Mouse (Mus musculus): ENCODE data around the gene Rfx4. TPM values are rescaled to one million over a fixed set of nuclear protein-coding genes. Genes with fewer than 3 reads are reported as not detected.

Gene Rfx4
- polyA plus RNA-seq, 1 experiment = not detected

DNA sequence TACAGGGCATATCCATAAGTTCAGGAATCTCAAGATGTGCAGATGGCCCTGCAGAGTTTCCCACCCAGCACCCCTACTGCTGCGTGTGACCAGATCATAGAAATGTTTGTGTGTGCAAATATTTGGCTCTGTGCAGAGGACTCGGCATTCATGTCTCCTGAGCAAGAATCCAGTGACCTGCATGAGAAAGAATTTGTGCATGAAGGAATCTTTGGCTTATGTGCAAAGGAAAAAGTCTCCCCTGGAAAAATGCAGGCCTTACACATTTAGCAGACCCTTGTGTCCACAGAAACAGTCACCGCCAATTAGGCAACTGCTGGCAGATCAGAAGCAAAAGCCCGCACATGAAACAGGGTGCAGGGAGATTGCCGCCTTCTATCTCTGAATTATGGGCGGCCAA, 22.4 kb upstream of the Rfx4 start:
- H3K4me1 ChIP-seq (ENCODE audit: control insufficient read depth, insufficient read depth, low read length) = no peaks in the 10 kb centered on the region
- H3K4me3 ChIP-seq (replicated peaks; ENCODE audit: control insufficient read depth, low read depth, low read length) = no peak overlapping the region
- no peak overlapping the region for H3K27ac ChIP-seq (ENCODE audit: control insufficient read depth, insufficient read depth, low read depth, low read length, poor library complexity)
- WGBS = 84% methylated on average over 6 of the region's 6 CpGs
- no peak for TF ChIP-seq POLR2A (IDR thresholded peaks at IDR 0.05; ENCODE audit: borderline replicate concordance, control insufficient read depth, low read depth, low read length)
- TF ChIP-seq CTCF (IDR thresholded peaks at IDR 0.05; ENCODE audit: control insufficient read depth, insufficient read depth, low read length) = no peak

DNA sequence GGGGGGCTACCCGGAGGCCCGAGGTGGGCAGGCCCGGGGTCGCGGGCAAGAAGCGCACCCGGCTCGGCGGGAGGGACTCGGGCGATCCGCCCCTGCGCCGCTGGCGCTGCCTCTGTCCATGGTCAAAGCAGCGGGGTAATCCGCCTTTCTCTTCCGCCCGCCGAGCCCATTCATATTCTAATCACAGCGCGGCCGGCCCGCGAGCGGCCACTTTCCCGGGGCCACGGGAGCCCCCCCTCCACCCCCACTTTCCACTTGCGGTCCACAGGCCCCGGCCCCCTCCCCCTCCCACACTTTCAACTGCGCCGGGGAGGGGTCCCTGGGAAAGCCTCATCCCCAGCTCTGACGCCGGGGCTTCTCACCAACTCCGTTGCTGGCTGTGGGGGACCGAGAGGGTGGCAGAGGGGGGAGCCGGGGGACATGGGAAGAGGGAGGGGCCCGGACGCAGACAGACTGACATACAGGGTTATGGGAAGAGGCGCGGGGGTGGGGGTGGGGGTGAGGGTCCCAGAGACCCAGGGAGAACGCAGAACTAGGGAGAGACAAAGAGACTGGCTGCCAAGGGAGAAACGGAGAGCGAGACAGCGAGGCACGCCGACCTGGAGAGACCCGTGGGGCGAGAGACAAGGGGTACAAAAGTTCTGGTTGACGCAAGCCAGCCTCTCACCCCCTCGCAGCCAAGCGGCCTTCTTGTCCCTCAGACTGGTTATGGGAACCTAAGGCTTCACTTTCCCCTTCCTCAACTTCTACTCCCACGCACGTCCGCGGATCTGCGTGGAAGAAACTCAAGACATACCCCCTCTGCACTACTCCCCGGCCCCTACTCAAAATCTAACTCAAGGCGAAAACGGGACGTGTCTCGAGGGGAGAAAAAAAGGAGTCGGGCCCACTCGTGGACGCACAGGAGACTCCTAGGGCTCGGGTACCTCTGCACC, 744 bp upstream of the Rfx4 start:
- TF ChIP-seq POLR2A (IDR thresholded peaks at IDR 0.05; ENCODE audit: borderline replicate concordance, control insufficient read depth, low read depth, low read length) = no peak
- TF ChIP-seq CTCF (IDR thresholded peaks at IDR 0.05; ENCODE audit: control insufficient read depth, insufficient read depth, low read length) = no peak
- 4% methylated on average over 66 of the region's 66 CpGs for WGBS
- Histone ChIP-seq H3K4me3 (replicated peaks; ENCODE audit: control insufficient read depth, low read depth, low read length) (no peak overlapping the region), H3K27ac (ENCODE audit: control insufficient read depth, insufficient read depth, low read depth, low read length, poor library complexity) (no peak overlapping the region), H3K4me1 (ENCODE audit: control insufficient read depth, insufficient read depth, low read length) (no peaks in the 10 kb centered on the region; the same call in 1 of the 2 replicates)

DNA sequence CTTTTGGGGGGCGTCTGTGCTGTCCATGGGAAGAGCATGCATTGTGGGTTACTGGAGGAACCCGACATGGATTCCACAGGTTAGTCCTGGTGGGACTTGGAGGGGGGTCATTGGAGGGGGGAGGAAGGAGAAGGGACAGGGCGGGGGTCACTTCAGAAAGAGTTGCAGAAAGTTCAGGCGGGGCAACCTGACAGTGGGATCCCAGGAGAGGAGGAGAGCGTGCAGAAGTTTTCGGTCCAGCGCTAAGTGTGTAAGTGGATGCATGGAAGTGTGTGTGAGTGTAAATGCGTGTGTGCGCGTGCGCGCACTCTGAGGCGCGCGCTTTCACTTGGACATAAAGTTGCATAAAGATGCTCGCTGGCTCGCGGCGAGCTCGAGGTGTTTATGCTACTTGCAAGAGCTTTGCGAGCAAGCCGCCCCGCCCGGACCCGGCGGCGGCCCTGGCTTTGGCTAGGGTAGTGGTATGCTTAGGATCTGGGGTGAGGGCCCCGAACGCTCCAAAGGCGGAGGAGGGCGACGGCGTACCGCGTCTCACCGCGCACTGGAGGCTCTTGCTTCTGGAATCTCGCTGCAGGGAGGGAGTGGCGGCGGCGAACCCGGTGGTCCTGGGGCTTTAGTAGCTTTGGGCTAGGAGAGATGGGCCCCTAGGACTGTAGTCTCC, 703 bp downstream of the Rfx4 start:
- TF ChIP-seq POLR2A (IDR thresholded peaks at IDR 0.05; ENCODE audit: borderline replicate concordance, control insufficient read depth, low read depth, low read length) = no peak
- TF ChIP-seq CTCF (IDR thresholded peaks at IDR 0.05; ENCODE audit: control insufficient read depth, insufficient read depth, low read length) = no peak
- Histone ChIP-seq H3K4me3 (replicated peaks; ENCODE audit: control insufficient read depth, low read depth, low read length) (no peak overlapping the region), H3K27ac (ENCODE audit: control insufficient read depth, insufficient read depth, low read depth, low read length, poor library complexity) (no peak overlapping the region), H3K4me1 (ENCODE audit: control insufficient read depth, insufficient read depth, low read length) (no peaks in the 10 kb centered on the region; the same call in 1 of the 2 replicates)
- WGBS = 2% methylated on average over 42 of the region's 42 CpGs

DNA sequence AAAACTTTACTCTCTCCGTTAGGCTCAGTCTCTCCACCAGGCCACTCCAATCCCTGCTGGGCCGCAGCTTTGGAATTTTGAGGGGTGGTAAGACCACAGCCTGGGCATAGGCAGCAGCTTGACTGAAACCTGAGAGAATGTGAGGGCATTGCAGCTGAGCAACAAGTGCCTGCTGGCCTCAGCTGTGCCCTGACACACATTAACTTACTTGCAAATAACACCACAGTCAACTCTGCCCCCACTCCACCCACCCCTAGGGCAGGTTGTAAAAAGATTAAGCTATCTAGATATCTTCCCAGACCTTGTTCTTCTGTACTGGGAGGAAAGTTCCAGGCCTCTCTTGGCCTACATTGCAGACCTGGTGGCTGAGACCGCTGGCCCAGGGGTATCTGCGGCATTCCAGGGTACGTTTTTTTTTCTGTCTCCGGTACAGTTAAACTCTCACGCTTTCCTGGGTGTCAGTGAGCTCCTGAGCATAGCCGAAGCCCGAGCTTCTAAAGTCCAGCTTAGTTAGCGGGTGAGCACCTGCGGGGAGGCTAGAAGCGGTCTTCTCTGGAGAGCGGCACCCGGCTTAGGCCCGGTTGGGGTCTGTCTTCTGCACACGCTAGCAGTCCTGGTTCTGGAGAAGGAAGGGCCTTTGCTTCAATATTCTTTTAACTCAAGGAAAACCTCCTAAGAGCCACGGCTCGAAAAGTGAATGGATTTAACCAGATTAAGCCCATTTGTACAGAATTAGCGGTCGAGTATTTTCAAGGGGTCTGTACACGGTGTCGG, 1.8 kb downstream of the Rfx4 start:
- H3K27ac ChIP-seq (ENCODE audit: control insufficient read depth, insufficient read depth, low read depth, low read length, poor library complexity) = no peak overlapping the region
- no peaks in the 10 kb centered on the region; the same call in 1 of the 2 replicates for H3K4me1 ChIP-seq (ENCODE audit: control insufficient read depth, insufficient read depth, low read length)

DNA sequence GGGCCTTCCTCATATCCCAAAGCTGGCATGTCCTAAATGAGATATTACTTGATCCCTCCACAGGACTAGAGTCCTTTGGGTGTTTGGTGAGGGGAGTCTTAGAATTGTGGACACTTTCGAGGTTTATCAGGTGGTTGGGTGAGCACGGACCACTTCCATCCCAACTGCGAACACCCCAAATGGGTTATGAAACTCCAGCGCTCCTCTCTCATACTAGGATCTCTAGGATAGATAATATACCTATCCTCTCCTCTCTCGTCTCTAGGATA, 2.3 kb downstream of the Rfx4 start:
- 11% methylated on average over 5 of the region's 5 CpGs for WGBS
- TF ChIP-seq POLR2A (IDR thresholded peaks at IDR 0.05; ENCODE audit: borderline replicate concordance, control insufficient read depth, low read depth, low read length) (no peak), CTCF (IDR thresholded peaks at IDR 0.05; ENCODE audit: control insufficient read depth, insufficient read depth, low read length) (no peak)
- Histone ChIP-seq H3K4me1 (ENCODE audit: control insufficient read depth, insufficient read depth, low read length) (no peaks in the 10 kb centered on the region; the same call in 1 of the 2 replicates), H3K4me3 (replicated peaks; ENCODE audit: control insufficient read depth, low read depth, low read length) (no peak overlapping the region), H3K27ac (ENCODE audit: control insufficient read depth, insufficient read depth, low read depth, low read length, poor library complexity) (no peak overlapping the region)

More for the DNA sequence above, 1.8 kb downstream of the Rfx4 start:
- WGBS = 15% methylated on average over 22 of the region's 22 CpGs
- no peak overlapping the region for H3K4me3 ChIP-seq (replicated peaks; ENCODE audit: control insufficient read depth, low read depth, low read length)
- TF ChIP-seq POLR2A (IDR thresholded peaks at IDR 0.05; ENCODE audit: borderline replicate concordance, control insufficient read depth, low read depth, low read length) (no peak), CTCF (IDR thresholded peaks at IDR 0.05; ENCODE audit: control insufficient read depth, insufficient read depth, low read length) (no peak)

DNA sequence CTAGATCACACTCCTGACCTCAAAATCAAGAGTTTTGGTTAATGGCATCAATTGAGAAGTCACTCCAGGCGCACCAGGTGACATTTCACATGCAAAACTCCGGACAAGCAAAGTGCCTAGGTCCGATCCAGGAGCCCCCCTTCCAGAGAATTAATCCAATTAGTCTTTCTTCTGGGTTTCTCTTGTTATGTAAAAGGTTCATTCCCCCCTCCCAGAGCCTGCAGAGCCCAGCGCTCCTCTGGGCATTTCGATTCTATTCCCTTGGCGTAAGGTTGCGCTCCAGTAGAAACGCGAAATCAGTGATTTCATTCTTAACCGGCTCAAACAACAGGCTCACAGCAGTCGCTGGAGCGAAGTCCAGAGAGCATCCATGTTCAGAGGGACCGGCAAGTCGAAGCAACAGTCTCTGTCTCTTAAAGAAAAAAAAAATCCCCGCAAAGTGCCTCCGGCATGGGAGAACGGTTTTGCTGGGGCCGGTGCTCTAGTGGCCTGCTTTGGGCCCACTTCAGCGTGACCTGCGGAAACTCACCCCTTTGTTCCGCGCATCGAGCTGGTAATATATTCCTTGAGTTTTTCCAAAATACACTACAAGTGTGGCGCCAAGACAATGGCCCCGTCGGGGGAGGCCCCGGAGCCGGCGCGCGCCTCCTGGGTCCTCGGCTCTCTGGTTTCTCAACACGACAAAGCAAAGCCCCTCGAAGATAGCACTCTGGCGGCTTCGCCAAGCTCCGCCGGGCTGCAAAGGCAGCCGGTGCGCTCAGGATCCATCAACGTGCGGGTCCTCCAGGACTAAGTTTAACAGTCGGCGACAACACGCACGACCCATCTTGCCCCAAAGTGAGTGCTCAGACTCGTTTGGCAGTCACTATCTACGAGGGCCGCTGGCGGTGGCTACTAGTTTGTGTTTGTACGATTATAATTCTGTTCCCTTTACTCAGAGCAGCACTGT, 2.9 kb downstream of the Rfx4 start:
- H3K4me1 ChIP-seq (ENCODE audit: control insufficient read depth, insufficient read depth, low read length) = no peaks in the 10 kb centered on the region; the same call in 1 of the 2 replicates
- no peak overlapping the region for H3K4me3 ChIP-seq (replicated peaks; ENCODE audit: control insufficient read depth, low read depth, low read length)
- TF ChIP-seq CTCF (IDR thresholded peaks at IDR 0.05; ENCODE audit: control insufficient read depth, insufficient read depth, low read length) = no peak
- no peak overlapping the region for H3K27ac ChIP-seq (ENCODE audit: control insufficient read depth, insufficient read depth, low read depth, low read length, poor library complexity)
- WGBS = 6% methylated on average over 51 of the region's 51 CpGs

DNA sequence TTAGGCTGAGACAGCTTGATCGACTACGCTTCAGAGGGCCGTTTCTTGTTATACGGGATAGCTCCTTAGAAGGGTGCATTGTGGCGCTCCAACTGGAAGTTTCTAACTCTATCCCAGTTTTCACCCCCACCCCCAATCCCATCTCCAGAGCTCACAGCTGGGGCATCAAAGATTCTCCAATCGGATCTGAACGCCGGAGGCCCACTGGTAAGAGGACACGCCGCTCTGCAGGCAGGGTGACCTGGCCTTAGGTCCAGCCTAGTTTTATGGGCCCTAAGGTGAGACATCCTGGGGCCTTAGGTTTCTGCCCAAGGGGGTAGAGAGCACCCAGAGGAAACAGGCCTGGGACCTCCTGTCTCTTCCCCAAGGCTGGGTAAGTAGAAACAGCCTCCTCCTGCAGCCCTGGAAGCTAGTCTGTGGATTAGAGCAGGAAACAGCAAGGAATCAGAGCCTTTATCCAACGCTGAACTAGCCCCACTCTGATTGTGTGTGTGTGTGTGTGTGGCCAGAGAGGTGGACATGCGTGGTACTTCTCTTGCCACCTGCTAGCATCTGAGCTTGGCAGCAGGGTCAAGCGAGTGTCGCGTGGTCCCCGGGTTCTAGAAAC, 3.8 kb downstream of the Rfx4 start:
- TF ChIP-seq POLR2A (IDR thresholded peaks at IDR 0.05; ENCODE audit: borderline replicate concordance, control insufficient read depth, low read depth, low read length) (no peak), CTCF (IDR thresholded peaks at IDR 0.05; ENCODE audit: control insufficient read depth, insufficient read depth, low read length) (no peak)
- Histone ChIP-seq H3K4me1 (ENCODE audit: control insufficient read depth, insufficient read depth, low read length) (no peaks in the 10 kb centered on the region; the same call in 1 of the 2 replicates), H3K27ac (ENCODE audit: control insufficient read depth, insufficient read depth, low read depth, low read length, poor library complexity) (no peak overlapping the region), H3K4me3 (replicated peaks; ENCODE audit: control insufficient read depth, low read depth, low read length) (no peak overlapping the region)
- 17% methylated on average over 16 of the region's 16 CpGs for WGBS

All from bone marrow, adult 2 months (tissue).